Mouse (Mus musculus): Measurements from ENCODE around the gene Noc4l.

Gene Noc4l

DNA sequence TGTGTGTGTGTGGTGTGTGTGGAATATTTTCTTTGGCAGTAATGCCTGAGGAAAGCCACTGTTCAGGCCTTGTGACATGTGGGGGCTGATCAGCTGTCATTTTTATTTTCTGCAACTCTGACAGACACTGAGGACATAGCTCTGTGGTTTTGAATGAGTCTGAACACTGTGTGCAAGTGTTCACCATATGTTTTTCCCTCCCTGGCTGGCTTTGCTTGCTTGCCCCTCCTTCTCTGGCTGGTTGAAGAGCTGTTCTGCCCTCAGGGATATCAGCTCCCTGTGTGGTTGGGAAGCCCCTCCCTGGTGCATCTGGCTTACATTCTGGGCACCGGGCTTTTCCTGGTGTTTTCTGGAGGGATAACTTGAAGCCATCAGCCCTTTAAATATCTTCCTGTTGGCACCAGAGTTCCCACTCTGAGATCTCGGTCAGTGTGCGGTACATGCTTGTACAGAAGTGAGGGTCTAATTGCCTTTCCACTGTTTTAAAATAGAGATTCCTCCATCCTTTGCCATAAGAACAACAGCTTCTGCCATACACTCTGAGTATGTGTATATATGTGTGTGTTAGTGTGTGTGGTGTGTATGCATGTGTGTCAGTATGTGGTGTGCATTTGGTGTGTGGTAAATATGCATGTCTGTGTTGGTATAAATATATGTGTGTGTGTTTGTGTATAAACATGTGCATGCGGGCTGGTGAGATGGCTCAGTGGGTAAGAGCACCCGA is 41.6 kb downstream of the Noc4l start:
- in situ Hi-C loops (cut with MboI; ENCODE audit: low pct_unique_long_range_greater_than_20kb in 1 of 2, low sequenced_read_pairs in 2 of 2, unreplicated experiment in 1 of 2) = no loop called here

DNA sequence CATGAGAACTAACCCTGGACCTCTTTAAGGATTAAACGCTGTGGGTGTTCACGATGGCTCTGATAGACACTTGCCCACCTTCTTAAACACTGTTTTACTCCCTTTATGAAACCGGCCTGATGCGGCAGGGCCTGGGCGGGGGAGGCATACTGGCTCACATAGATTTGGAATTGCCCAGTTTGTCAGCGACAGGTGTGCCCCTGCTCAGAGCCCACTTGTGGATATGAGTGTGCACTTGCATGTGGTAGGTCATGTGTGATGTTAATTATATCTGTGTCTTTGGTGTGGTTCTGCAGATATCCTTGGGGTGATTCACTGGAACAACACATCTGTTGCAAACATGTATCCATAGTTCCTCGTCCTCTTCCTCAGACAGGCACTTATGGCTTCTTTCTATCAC is 42.7 kb downstream of the Noc4l start:
- in situ Hi-C loops (cut with MboI; ENCODE audit: low pct_unique_long_range_greater_than_20kb in 1 of 2, low sequenced_read_pairs in 2 of 2, unreplicated experiment in 1 of 2) = no loop called here

DNA sequence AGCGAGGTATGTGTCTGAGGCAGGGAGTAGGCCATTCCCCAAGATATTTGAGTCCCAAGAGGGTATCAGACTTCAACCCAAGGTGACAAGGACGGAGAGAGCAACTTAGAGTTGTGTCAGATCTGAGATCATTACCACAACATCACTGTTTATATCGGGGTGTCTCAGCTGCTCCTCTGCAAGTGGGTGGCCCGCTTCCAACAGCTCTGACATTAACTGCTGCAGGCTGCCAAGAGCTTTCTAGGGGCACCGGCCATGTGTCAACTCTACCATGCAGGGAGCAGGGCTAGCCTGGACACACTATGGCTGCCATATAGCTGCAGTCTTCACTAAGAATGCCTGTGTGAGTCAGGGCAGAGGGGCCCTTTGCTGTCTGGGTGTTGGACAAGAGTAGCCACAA is 43.3 kb downstream of the Noc4l start:
- in situ Hi-C loops (cut with MboI; ENCODE audit: low pct_unique_long_range_greater_than_20kb in 1 of 2, low sequenced_read_pairs in 2 of 2, unreplicated experiment in 1 of 2) = no loop called here

DNA sequence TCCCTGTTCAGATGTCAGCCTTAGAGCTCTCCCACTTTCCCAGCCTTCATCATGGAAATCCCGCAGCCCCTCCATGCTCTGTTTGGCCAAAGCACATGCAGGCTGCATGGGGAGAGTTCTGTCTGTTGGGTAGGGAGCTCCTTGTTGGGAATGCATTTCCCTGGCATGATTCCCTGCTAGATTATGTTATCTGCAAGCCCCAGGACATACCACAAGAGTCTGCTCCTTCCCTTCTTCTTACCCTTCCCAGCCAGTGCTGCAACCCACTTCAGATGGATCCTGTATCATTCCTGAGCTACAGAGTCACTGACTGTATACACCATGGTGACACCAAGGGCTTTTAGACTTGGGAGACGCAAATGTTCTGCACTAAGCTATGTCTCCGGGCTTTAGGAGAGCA is 43.8 kb downstream of the Noc4l start:
- in situ Hi-C loops (cut with MboI; ENCODE audit: low pct_unique_long_range_greater_than_20kb in 1 of 2, low sequenced_read_pairs in 2 of 2, unreplicated experiment in 1 of 2) = no loop called here

DNA sequence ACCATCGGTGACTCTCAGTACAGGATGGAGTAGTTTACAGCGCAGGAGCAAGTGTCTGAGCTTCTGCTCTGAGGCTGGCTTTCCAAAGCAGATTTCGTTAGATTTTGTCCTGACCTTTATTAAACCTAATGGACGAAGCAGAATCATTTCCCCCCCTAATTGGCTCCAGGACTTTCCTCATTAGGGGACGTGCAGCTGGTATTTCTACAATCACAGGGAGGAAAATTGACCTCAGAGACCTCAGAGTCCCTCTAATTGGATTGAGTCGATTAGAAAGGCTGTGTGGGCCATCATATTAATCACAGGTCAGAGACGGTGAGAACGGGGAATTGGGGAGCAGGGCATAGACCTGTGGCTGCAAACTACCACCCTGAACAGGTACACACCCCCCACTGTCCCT is 44.3 kb downstream of the Noc4l start:
- in situ Hi-C loops (cut with MboI; ENCODE audit: low pct_unique_long_range_greater_than_20kb in 1 of 2, low sequenced_read_pairs in 2 of 2, unreplicated experiment in 1 of 2) = no loop called here

DNA sequence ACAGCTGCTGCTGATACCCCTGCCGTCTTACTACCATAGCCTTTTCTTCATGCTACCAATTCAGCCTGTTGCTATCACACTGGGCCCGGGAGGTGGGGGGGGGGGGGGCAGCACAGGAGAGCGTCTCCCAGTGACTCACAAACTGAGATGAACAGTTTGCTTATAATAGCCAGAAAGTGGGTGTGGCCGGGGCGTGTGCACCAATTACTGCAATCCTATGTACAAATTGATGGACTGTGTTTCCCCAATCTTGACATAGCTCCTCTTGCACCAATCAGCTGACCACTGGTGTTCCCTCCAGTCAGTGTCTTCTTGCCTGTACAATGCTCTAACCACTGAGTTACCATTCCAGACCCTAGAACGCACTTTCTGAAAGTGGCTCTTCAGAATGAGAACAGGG is 44.9 kb downstream of the Noc4l start:
- in situ Hi-C loops (cut with MboI; ENCODE audit: low pct_unique_long_range_greater_than_20kb in 1 of 2, low sequenced_read_pairs in 2 of 2, unreplicated experiment in 1 of 2) = no loop called here

DNA sequence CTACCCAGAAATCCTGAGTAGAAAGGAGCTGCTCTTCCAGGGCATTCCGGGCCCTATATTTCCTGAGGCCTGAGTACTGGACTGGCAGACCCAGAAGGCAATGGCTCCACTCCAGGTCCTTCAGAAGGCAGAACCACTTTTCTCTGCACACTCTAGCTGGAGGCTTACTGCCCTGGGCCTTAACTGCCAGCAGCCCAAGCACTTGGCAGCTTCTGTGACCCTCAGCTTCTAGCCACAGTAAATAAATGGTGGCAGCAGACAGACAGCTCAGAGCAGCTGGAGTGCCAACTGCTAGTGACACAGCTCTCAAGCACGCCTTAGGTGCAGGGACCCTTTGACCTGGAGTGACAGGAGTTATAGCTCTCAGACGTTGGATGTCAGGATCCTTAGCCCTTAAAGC is 45.5 kb downstream of the Noc4l start:
- in situ Hi-C loops (cut with MboI; ENCODE audit: low pct_unique_long_range_greater_than_20kb in 1 of 2, low sequenced_read_pairs in 2 of 2, unreplicated experiment in 1 of 2) = no loop called here

DNA sequence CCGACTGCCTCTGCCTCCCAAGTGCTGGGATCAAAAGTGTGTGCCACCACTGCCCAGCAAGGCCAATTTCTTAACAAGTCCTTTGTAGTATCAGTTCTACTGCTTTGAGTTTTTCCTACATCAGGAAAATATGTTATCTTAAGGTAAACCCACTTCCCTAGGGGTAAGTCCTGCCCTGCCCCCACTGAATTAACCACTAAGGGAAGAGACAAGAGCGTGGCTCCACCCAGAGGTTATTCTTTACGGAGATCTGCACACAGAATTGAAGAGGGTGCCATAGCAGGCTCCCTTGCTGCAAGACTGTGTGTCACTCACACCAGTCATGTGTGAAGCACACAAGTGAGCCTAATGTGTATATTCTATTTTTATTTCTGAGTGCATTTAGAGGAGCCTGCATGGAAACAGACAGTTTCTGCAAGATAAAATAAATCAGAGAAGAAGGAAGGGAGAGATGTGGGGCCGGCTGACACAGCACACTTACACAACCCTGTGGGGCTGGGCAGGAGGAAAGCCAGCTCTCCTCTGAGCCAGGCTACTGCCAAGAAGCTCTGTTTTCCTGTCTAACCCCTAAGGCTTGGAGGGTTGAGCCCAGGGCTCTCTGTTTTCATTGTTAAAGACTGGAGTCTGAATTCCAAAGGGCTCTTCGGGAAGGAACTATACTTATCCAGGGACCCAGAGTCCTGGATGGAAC is 47.5 kb downstream of the Noc4l start:
- in situ Hi-C loops (cut with MboI; ENCODE audit: low pct_unique_long_range_greater_than_20kb in 1 of 2, low sequenced_read_pairs in 2 of 2, unreplicated experiment in 1 of 2) = no loop called here

DNA sequence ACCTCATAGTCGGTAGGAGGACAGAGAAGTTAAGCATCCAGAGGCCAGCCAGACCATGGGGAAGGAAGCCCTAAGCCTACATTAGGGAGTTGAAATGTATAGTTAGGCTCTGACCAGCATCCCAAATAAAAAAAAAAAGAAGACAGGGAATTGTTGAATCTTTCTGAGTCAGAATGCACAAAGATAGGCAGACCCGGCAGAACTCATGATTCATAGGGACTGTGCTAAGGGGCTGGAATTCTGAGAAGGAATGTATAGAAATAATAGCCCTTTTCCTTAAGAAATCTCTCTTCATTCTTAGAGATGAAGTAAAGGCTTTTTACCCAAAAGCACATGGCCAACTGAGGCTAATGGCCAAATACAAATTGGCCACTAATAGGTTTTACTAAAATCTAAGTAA is 48.9 kb downstream of the Noc4l start:
- in situ Hi-C loops (cut with MboI; ENCODE audit: low pct_unique_long_range_greater_than_20kb in 1 of 2, low sequenced_read_pairs in 2 of 2, unreplicated experiment in 1 of 2) = no loop called here

DNA sequence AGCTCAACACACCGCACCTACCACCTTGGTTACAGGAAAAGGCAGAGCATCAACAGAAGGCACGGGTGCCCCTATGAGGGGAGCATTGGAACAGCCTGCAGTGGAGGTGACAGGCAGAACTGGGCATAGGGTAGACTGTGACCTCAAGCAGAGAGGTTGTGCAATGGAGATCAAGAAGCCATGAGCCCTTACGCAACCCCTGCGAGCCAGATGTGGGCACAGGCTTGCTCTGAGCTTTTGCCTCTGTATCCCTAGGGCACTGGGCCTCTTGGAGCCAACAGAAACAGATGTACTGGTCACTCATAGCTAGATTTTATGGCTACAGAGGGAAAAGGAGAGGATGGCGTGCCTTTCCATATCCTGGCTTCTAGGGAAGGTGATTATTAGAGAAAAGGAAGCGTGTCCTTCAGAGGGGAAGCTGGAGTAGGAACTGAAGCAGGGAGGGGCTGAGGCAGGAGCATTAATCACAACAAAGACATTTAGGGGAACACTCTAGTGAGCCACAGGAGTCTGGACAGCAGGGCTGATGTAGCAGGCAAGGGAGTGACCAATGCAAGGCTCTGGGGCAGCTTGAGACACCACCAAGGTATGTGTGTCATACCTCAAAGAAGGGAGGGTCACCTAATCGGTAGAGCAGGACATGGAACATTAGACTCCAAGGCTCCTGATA is 50.1 kb downstream of the Noc4l start:
- in situ Hi-C loops (cut with MboI; ENCODE audit: low pct_unique_long_range_greater_than_20kb in 1 of 2, low sequenced_read_pairs in 2 of 2, unreplicated experiment in 1 of 2) = no loop called here

Data from mouse embryonic stem cell (cell line).